Mouse (Mus musculus) limb, embryonic 10.5 days (tissue): ENCODE measurements at regions not wholly inside any gene's neighbourhood (a gene's known extent, or its start where the extent isn't known, plus 50 kb on each side); places are given as distances from the start of the nearest gene placed in this dataset.

Experiments used
- DNase-seq: peaks from one replicate; pipeline ENCODE4 v3.0.0-alpha.2; 2017; ENCODE audit warnings: low spot score
- H3K27ac ChIP-seq: fragments of 300-500 bp; sonication (generic); 2 replicates; pipeline ENCODE4 v1.5.1; 2016; ENCODE audit warnings: mild to moderate bottlenecking
- H3K27me3 ChIP-seq: fragments of 300-500 bp; sonication (generic); 2 replicates; pipeline ENCODE4 v1.6.1; 2016; ENCODE audit warnings: low read depth, mild to moderate bottlenecking; ENCODE audit not compliant: poor library complexity, severe bottlenecking
- H3K36me3 ChIP-seq: fragments of 300-500 bp; sonication (generic); 2 replicates; pipeline ENCODE4 v1.6.1; 2016; ENCODE audit warnings: mild to moderate bottlenecking, moderate library complexity
- H3K4me1 ChIP-seq: fragments of 300-500 bp; sonication (generic); 2 replicates; pipeline ENCODE4 v1.6.1; 2016
- H3K4me3 ChIP-seq: fragments of 300-500 bp; sonication (generic); 2 replicates; pipeline ENCODE4 v1.5.1; 2016; ENCODE audit warnings: mild to moderate bottlenecking, moderate library complexity
- H3K9me3 ChIP-seq: fragments of 300-500 bp; sonication (generic); replicated peaks from 2 replicates; pipeline ENCODE4 v1.6.1; 2016; ENCODE audit warnings: mild to moderate bottlenecking
- WGBS: fragments of 180-500 bp; shearing (Covaris S2); methylation state at CpG from one replicate; pipeline ENCODE4 v1.1.7; 2016; 5-methylcytosine and 5-hydroxymethylcytosine counted together

- no peaks in the 10 kb centered on the region for H3K36me3 ChIP-seq
- H3K4me3 ChIP-seq: no peak overlapping the region
- no peak overlapping the region for H3K27ac ChIP-seq
- H3K4me1 ChIP-seq: 0 out of 2 replicates have a peak, but pooled peaks cover 5% of the 10 kb centered on the region
- 80% methylated on average over 5 of the region's 5 CpGs for WGBS
- no peaks in the 10 kb centered on the region for H3K9me3 ChIP-seq
- DNase-seq: no peak
- no peaks in the 10 kb centered on the region for H3K27me3 ChIP-seq
Observed at GRCm38 (mm10) chr2:21035884-21036648, 67.4 kb upstream of the Arhgap21 start.

- 34% methylated on average over 8 of the region's 8 CpGs for WGBS
- Histone ChIP-seq H3K4me3 (no peak overlapping the region), H3K9me3 (no peaks in the 10 kb centered on the region), H3K4me1 (0 out of 2 replicates have a peak, but pooled peaks cover 5% of the 10 kb centered on the region), H3K36me3 (no peaks in the 10 kb centered on the region), H3K27me3 (no peaks in the 10 kb centered on the region), H3K27ac (no peak overlapping the region)
- DNase-seq: no peak
Observed at GRCm38 (mm10) chr2:21034651-21035050, 66.0 kb upstream of the Arhgap21 start.

DNA sequence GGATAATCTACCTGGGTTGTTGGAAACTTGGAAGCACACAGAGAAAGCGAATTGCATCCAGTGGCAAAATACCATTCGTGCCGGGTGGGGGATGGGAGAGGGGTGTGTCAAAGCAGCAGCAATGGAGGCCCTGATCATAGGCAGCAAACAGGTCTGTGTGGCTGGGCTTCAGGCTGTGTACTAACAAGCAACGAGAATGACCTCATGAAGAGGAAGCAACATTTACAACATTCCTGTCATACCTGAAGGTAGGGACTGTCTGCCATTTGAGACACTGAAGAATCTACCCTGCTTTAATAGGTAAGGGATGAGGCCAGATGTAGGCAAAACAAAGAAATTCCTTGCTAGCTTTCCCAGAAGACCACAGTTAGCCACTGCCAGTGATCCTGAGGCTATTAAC lies 62.0 kb upstream of the Arhgap21 start:
- Histone ChIP-seq H3K36me3 (no peaks in the 10 kb centered on the region), H3K4me3 (no peak overlapping the region), H3K27ac (no peak overlapping the region), H3K27me3 (no peaks in the 10 kb centered on the region), H3K4me1 (0 out of 2 replicates have a peak, but pooled peaks cover 5% of the 10 kb centered on the region), H3K9me3 (no peaks in the 10 kb centered on the region)
- no peak for DNase-seq
- 53% methylated on average over 4 of the region's 4 CpGs for WGBS

- Histone ChIP-seq H3K27ac (no peak overlapping the region), H3K4me1 (0 out of 2 replicates have a peak, but pooled peaks cover 2% of the 10 kb centered on the region), H3K27me3 (no peaks in the 10 kb centered on the region), H3K4me3 (no peak overlapping the region), H3K9me3 (no peaks in the 10 kb centered on the region), H3K36me3 (no peaks in the 10 kb centered on the region)
- WGBS: 81% methylated on average over 5 of the region's 5 CpGs
- no peak for DNase-seq
Observed at GRCm38 (mm10) chr2:21029391-21030010, 60.8 kb upstream of the Arhgap21 start.

GRCm38 (mm10) chr2:21028605-21029004 lies 59.9 kb upstream of the Arhgap21 start:
- Histone ChIP-seq H3K4me3 (no peak overlapping the region), H3K9me3 (no peaks in the 10 kb centered on the region), H3K4me1 (no peaks in the 10 kb centered on the region), H3K27ac (no peak overlapping the region), H3K27me3 (no peaks in the 10 kb centered on the region), H3K36me3 (no peaks in the 10 kb centered on the region)
- WGBS: 77% methylated on average over 2 of the region's 2 CpGs
- DNase-seq: no peak

GRCm38 (mm10) chr2:21018535-21018934 lies 49.9 kb upstream of the Arhgap21 start:
- no peaks in the 10 kb centered on the region for H3K27me3 ChIP-seq
- no peak for DNase-seq
- H3K36me3 ChIP-seq: no peaks in the 10 kb centered on the region
- H3K4me1 ChIP-seq: peaks cover 6% of the 10 kb centered on the region; the same call in 1 of the 2 replicates
- no peak overlapping the region for H3K4me3 ChIP-seq
- no peak overlapping the region for H3K27ac ChIP-seq
- WGBS: 71% methylated on average over 1 of the region's 1 CpGs
- no peaks in the 10 kb centered on the region for H3K9me3 ChIP-seq
